Mouse (Mus musculus) CH12F3 (cell line): ENCODE results near the gene Tmem206.

Experiments
- in situ Hi-C: fragments of 300-500 bp; cut with MboI; formaldehyde crosslinking; loops from 2 replicates; pipeline ENCODE4 v1.14.3; 2020; ENCODE audit warnings: low sequenced_read_pairs

Tmem206 gene

GRCm38 (mm10) chr1:191348996-191349395, 23.3 kb downstream of the Tmem206 start:
- in situ Hi-C loops: loop anchor here (25.0 kb wide), 1 partner anchor 463 kb away; the partner anchor contains the start of gene Nek2

GRCm38 (mm10) chr1:191349486-191350037, 23.9 kb downstream of the Tmem206 start:
- in situ Hi-C loops: loop anchor here (25.0 kb wide), 1 partner anchor 463 kb away; the partner anchor contains the start of gene Nek2

GRCm38 (mm10) chr1:191350355-191350754, 24.6 kb downstream of the Tmem206 start:
- in situ Hi-C loops: no loop called here

- in situ Hi-C loops: no loop called here
These were observed 27.2 kb downstream of the Tmem206 start for GRCm38 (mm10) chr1:191352786-191353488.

GRCm38 (mm10) chr1:191353836-191354235, 28.1 kb downstream of the Tmem206 start:
- in situ Hi-C loops: no loop called here

- in situ Hi-C loops: no loop called here
These were observed 31.2 kb downstream of the Tmem206 start for GRCm38 (mm10) chr1:191356936-191357335.

GRCm38 (mm10) chr1:191359478-191359877, 33.8 kb downstream of the Tmem206 start:
- in situ Hi-C loops: no loop called here

GRCm38 (mm10) chr1:191362412-191362811, 36.7 kb downstream of the Tmem206 start:
- in situ Hi-C loops: no loop called here

GRCm38 (mm10) chr1:191364477-191364876, 38.8 kb downstream of the Tmem206 start:
- in situ Hi-C loops: no loop called here

- in situ Hi-C loops: no loop called here
These were observed 42.5 kb downstream of the Tmem206 start for GRCm38 (mm10) chr1:191368193-191368592.

- in situ Hi-C loops: no loop called here
These were observed 43.4 kb downstream of the Tmem206 start for GRCm38 (mm10) chr1:191369140-191369539.

- in situ Hi-C loops: no loop called here
These were observed 49.4 kb downstream of the Tmem206 start for GRCm38 (mm10) chr1:191374993-191375643.

- in situ Hi-C loops: no loop called here
These were observed 49.9 kb downstream of the Tmem206 start for GRCm38 (mm10) chr1:191375644-191375998.

- in situ Hi-C loops: no loop called here
These were observed 52.4 kb downstream of the Tmem206 start for GRCm38 (mm10) chr1:191378080-191378479.

- in situ Hi-C loops: no loop called here
These were observed 55.1 kb downstream of the Tmem206 start for GRCm38 (mm10) chr1:191380843-191381242.

GRCm38 (mm10) chr1:191381955-191382736, 56.4 kb downstream of the Tmem206 start:
- in situ Hi-C loops: no loop called here

GRCm38 (mm10) chr1:191384786-191385430, 59.2 kb downstream of the Tmem206 start:
- in situ Hi-C loops: no loop called here

GRCm38 (mm10) chr1:191391311-191391710, 65.6 kb downstream of the Tmem206 start:
- in situ Hi-C loops: loop anchor here (10.0 kb wide), 1 partner anchor 173 kb away; no protein-coding TSS in a partner anchor

GRCm38 (mm10) chr1:191393536-191393935, 67.8 kb downstream of the Tmem206 start:
- in situ Hi-C loops: loop anchor here (10.0 kb wide), 1 partner anchor 171 kb away; no protein-coding TSS in a partner anchor

GRCm38 (mm10) chr1:191394126-191394525, 68.4 kb downstream of the Tmem206 start:
- in situ Hi-C loops: loop anchor here (10.0 kb wide), 1 partner anchor 171 kb away; no protein-coding TSS in a partner anchor
